Mouse (Mus musculus) embryonic fibroblast, embryonic 13.5 days (primary cell): ENCODE data around the gene Cotl1. TPM values are rescaled to one million over a fixed set of nuclear protein-coding genes. Genes with fewer than 3 reads are reported as not detected.

Experiments used
- H3K27ac ChIP-seq: 2 replicates; pipeline ENCODE4 v1.5.1; 2012; ENCODE audit warnings: low read length, control low read depth, inconsistent platforms; ENCODE audit not compliant: insufficient read depth
- H3K4me1 ChIP-seq: 2 replicates; pipeline ENCODE4 v1.6.1; 2011; ENCODE audit warnings: low read length; ENCODE audit not compliant: control insufficient read depth, insufficient read depth
- H3K4me3 ChIP-seq: 2 replicates; pipeline ENCODE4 v1.5.1; 2011; ENCODE audit warnings: mild to moderate bottlenecking, control low read depth, low read length; ENCODE audit not compliant: insufficient read depth
- CTCF ChIP-seq: IDR thresholded peaks from 2 replicates; pipeline ENCODE4 v1.5.1; 2011; ENCODE audit warnings: mild to moderate bottlenecking, control low read depth, low read length, moderate library complexity, borderline replicate concordance; ENCODE audit not compliant: insufficient read depth
- POLR2A ChIP-seq: IDR thresholded peaks from 2 replicates; pipeline ENCODE4 v1.6.1; 2011; ENCODE audit warnings: low read depth, mild to moderate bottlenecking, control low read depth, low read length, moderate library complexity
- polyA plus RNA-seq: library from polyadenylated mRNA; stranded (reverse); fragments of >200 nt; gene quantifications from 2 replicates; pipeline ENCODE4 v1.2.4, GENCODE M21; 2011; ENCODE audit warnings: low read depth; ENCODE audit not compliant: missing spikeins, insufficient read length

Cotl1 gene
- polyA plus RNA-seq, 1 experiment, result 35.5 TPM

- TF ChIP-seq CTCF (no peak), POLR2A (no peak)
- H3K4me1 ChIP-seq, result no peaks in the 10 kb centered on the region
- H3K4me3 ChIP-seq, result no peak overlapping the region
- no peak overlapping the region for H3K27ac ChIP-seq
Measured at GRCm38 (mm10) chr8:119824100-119824499, 16.2 kb downstream of the Cotl1 start.

DNA sequence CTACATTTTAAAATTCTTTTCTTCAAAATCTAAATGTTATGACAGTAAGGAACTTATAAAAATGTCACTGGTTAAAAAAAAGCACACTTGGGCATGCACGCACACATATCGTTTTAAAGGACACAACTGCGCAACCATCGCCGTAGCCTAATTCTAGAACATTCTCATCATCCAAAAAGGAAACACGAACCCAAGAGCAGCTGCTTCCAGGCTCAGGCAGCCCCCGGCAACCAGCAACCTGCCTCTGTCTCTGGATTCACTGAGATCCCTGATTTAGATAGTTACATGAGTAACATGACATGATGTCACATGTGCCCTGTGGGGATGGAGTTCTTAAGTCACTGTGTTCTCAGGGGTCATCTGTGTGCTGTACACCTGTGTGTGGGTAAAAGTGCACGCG, 17.1 kb downstream of the Cotl1 start:
- H3K4me1 ChIP-seq, result no peaks in the 10 kb centered on the region
- no peak overlapping the region for H3K4me3 ChIP-seq
- TF ChIP-seq POLR2A (no peak), CTCF (no peak)
- no peak overlapping the region for H3K27ac ChIP-seq

GRCm38 (mm10) chr8:119821691-119822090, 18.7 kb downstream of the Cotl1 start:
- no peak overlapping the region for H3K4me3 ChIP-seq
- TF ChIP-seq CTCF (no peak), POLR2A (no peak)
- H3K4me1 ChIP-seq, result no peaks in the 10 kb centered on the region
- no peak overlapping the region for H3K27ac ChIP-seq

- no peak overlapping the region for H3K27ac ChIP-seq
- TF ChIP-seq POLR2A (no peak), CTCF (no peak)
- H3K4me1 ChIP-seq, result no peaks in the 10 kb centered on the region
- H3K4me3 ChIP-seq, result no peak overlapping the region
Measured at GRCm38 (mm10) chr8:119819976-119820375, 20.4 kb downstream of the Cotl1 start.

DNA sequence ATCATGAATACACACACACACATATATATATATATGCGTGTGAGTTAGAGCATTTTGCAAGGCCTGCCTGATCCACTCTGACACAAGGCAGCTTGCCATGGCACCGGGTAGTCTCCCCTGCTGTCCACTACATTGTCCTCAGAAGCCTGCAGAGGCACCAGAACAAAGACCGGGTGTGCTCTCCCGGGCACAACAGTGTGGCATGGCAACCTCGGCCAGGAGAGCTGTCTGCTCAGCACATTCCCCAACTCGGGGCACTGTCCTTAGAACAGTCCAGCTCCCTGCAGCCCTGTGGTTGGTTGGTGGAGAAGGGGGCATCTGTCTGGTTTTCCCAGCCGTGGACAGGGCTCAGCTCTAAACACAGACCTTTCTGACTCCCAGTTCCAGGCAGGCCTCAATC, 21.0 kb downstream of the Cotl1 start:
- Histone ChIP-seq H3K4me3 (no peak overlapping the region), H3K27ac (no peak overlapping the region), H3K4me1 (no peaks in the 10 kb centered on the region)
- no peak for TF ChIP-seq CTCF
- TF ChIP-seq POLR2A, result no peak

DNA sequence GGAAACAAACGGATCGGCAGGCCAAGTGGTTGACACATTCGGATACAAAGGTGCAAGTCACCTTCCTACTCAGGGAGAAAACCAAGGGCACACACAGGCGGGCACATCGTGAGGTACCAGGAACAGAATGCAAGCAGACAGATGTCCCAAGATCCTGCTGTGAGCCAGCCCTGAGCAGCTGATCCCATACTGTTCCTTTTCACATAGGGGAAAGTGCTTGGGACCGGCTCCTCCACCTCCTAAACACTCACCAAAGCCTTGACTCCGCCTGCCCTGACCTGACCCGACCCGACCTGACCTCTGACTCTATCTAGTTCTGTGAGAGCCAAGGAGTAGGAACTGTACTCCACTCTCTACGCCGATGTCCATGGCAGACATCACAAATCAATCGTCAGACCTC, 22.9 kb downstream of the Cotl1 start:
- 0 out of 2 replicates have a peak, but pooled peaks cover 4% of the 10 kb centered on the region for H3K4me1 ChIP-seq
- H3K4me3 ChIP-seq, result no peak overlapping the region
- TF ChIP-seq POLR2A (no peak), CTCF (no peak)
- no peak overlapping the region for H3K27ac ChIP-seq

- no peak overlapping the region for H3K4me3 ChIP-seq
- TF ChIP-seq POLR2A (no peak), CTCF (no peak)
- 0 out of 2 replicates have a peak, but pooled peaks cover 4% of the 10 kb centered on the region for H3K4me1 ChIP-seq
- H3K27ac ChIP-seq, result no peak overlapping the region
Measured at GRCm38 (mm10) chr8:119816219-119816618, 24.1 kb downstream of the Cotl1 start.

GRCm38 (mm10) chr8:119812650-119813431, 27.5 kb downstream of the Cotl1 start:
- Histone ChIP-seq H3K4me3 (no peak overlapping the region), H3K4me1 (0 out of 2 replicates have a peak, but pooled peaks cover 4% of the 10 kb centered on the region), H3K27ac (no peak overlapping the region)
- TF ChIP-seq POLR2A, result no peak
- no peak for TF ChIP-seq CTCF

- Histone ChIP-seq H3K27ac (no peak overlapping the region), H3K4me3 (no peak overlapping the region), H3K4me1 (0 out of 2 replicates have a peak, but pooled peaks cover 4% of the 10 kb centered on the region)
- TF ChIP-seq POLR2A, result no peak
- TF ChIP-seq CTCF, result 0 out of 2 replicates have a peak, but pooled peaks have one; percentile 12
Measured at GRCm38 (mm10) chr8:119811925-119812324, 28.4 kb downstream of the Cotl1 start.

DNA sequence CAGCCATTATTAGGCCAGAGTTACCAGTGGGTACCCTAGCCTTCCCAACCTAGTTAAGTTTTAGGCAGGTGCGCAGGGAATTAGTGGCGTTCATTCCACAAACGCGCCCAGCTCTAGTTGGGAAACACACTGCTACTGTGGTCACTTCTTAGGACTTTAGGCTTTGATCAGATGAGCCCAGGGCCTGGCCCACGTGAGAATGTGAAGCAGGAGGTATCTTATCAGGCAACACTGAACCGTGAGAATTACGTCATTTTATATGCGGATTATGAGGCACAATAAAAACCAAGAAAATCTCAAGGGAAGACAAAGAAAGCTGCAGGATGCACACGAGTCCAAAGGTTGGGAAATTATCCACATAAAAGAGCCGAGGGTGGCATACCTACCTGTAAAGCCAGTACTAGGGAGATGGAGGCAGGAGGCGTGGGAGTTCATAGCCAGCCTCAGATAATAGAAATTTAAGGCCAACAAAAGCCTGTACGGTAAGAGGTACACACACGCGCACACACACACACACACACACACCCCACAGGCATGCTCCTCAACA, 29.3 kb downstream of the Cotl1 start:
- H3K4me3 ChIP-seq, result no peak overlapping the region
- TF ChIP-seq POLR2A (no peak), CTCF (no peak)
- H3K27ac ChIP-seq, result no peak overlapping the region
- 0 out of 2 replicates have a peak, but pooled peaks cover 4% of the 10 kb centered on the region for H3K4me1 ChIP-seq
